Mouse (Mus musculus) lung, postnatal 0 days (tissue): ENCODE data around the gene Rad51.

Experiments
- CTCF ChIP-seq: IDR thresholded peaks from 2 replicates; pipeline ENCODE4 v1.5.1; 2016; ENCODE audit warnings: antibody characterized with exemption, mild to moderate bottlenecking
- EP300 ChIP-seq: IDR thresholded peaks from 2 replicates; pipeline ENCODE4 v1.6.1; 2016; ENCODE audit warnings: antibody characterized with exemption, mild to moderate bottlenecking, control low read depth

- no peak for TF ChIP-seq CTCF
- no peak for TF ChIP-seq EP300
Measured at GRCm38 (mm10) chr2:119174866-119175265, 62.3 kb downstream of the Rad51 start.
